Mouse (Mus musculus) ES-Bruce4 (cell line): Measurements from ENCODE around the gene Aox1.
A peak's percentile ranks its signal among the peaks of the same experiment; 100 is the strongest.

ENCODE experiments used
- CTCF ChIP-seq: IDR thresholded peaks from one replicate; pipeline ENCODE4 v1.8.1; 2011; ENCODE audit warnings: low read depth, low read length
- EP300 ChIP-seq: IDR thresholded peaks from 2 replicates; pipeline ENCODE4 v1.6.1; 2011; ENCODE audit warnings: low read depth, low read length; ENCODE audit not compliant: insufficient read depth

GRCm38 (mm10) chr1:57989052-57989600 lies 40.6 kb upstream of the Aox1 start:
- no peak for TF ChIP-seq CTCF
- TF ChIP-seq EP300: peak; percentile 79
